Mouse (Mus musculus) stomach, postnatal 0 days (tissue): ENCODE results near the gene Nek9.

ENCODE experiments used
- CTCF ChIP-seq: IDR thresholded peaks from 2 replicates; pipeline ENCODE4 v1.5.1; 2016; ENCODE audit warnings: antibody characterized with exemption, low read depth, mild to moderate bottlenecking, moderate library complexity
- EP300 ChIP-seq: optimal IDR thresholded peaks from 2 replicates; pipeline ENCODE3; 2016; ENCODE audit warnings: antibody characterized with exemption

DNA sequence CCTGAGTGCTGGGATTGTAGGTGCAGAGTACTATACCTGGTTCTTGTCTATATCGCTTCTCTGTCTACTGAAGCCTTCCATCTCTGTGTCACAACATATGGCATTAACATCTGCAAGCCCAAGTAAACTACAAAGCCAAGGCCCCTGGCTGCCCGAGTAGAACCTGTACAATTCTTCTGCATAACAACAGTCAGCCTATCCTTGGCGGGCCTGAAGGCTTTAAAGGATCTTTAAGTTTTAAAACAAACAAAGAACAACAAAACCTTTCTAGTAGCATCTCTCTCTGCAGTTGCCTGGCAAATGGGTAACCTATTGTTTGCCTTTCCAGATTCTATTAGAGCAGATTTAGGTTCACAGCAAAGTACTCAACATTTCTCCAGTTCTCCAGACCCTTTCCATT, 14.9 kb upstream of the Nek9 start:
- TF ChIP-seq EP300 (no peak), CTCF (no peak)
